Mouse (Mus musculus) urinary bladder, postnatal 4 days (tissue): ENCODE measurements around the gene Mknk2.

ENCODE experiments used
- DNase-seq, 2 experiments: peaks; one replicate each; pipeline ENCODE4 v3.0.0; 2021 to 2022; ENCODE audit warnings: low spot score in 2 of 2

The Mknk2 gene

GRCm38 (mm10) chr10:80677942-80678436 is at the start of gene Mknk2:
Mknk2 (minus strand) TSS chr10:80678112.
- peak; percentile 90 to 96 for DNase-seq

- DNase-seq = no peak
Measured at GRCm38 (mm10) chr10:80717281-80717680, 39.4 kb upstream of the Mknk2 start.

- DNase-seq = no peak
Measured at GRCm38 (mm10) chr10:80710834-80711233, 32.9 kb upstream of the Mknk2 start.

DNA sequence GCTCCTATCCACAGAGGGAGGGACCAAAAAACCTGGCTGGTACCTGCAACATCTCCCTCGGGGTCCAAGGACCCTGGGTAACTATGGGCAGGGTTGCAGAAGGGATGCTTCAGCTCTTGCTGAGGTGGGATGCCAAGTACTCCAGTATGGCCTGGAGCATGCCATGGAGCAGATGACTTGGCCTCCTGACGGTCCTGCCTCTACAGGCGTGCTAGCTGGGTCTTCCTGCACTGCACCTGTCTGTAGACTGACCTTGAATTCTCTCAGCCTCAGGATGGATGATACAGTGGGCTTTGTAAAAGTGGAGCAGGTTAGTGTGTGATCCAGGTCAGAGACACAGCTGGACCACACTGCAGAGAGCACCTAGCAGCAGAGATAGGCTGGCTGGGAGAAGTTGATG is 27.6 kb upstream of the Mknk2 start:
- DNase-seq = no peak

DNA sequence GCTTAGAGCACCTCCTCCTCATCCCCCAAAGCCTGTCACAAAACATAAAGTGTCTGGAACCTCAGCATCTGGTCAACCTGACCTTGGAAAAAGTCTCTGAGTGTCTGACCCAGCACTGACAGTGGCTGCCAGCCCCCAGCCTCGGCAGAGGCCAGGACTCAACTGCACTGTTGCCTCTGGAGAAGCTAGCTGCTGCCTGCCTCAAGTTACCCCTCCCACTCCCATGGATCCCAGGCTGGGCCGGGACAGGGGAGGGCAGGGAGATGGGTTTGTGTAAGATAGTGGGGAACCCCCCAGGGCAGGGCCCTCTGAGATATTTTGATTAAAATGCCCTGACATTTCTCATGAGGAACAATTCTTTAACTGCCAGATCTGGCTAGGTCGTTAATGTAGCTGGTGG is 27.1 kb upstream of the Mknk2 start:
- DNase-seq = no peak

DNA sequence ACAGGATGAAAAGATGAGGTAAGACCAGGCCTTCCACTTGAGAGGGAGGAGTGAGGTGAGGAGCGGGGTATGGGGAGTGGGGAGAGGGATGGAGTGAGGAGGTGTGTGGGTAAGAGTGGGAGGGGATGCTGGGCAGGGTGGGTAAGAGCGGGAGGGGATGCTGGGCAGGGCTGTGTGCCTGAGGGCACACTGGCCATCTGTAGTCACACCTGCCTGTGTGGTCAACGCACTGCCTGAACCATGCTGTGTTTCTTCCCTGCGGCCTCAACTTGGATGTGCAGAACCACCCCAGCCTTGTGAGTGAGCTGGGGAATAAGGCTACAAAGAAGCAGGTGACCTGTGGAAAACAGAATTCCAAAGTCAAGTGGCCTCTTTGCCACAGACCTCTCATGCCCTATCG is 26.5 kb upstream of the Mknk2 start:
- no peak for DNase-seq

DNA sequence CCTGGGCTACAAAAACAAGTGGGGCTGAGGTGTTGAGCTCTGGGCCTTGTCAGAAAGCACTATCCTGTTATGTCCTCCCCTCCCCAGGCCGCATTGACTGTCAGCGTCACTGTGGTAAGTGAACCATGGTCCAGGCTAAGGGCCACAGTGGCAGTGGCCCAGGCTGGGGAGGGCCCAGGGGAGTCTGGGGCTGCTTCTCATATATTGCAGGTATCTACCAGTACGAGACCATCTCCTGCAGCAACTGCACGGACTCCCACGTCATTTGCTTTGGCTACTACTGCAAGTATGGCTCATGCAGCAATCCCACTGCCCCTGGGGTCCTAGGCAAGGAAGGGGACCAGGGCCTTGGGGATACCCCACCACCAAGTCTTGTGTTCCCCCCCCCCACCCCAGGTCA is 25.7 kb upstream of the Mknk2 start:
- DNase-seq = no peak

DNA sequence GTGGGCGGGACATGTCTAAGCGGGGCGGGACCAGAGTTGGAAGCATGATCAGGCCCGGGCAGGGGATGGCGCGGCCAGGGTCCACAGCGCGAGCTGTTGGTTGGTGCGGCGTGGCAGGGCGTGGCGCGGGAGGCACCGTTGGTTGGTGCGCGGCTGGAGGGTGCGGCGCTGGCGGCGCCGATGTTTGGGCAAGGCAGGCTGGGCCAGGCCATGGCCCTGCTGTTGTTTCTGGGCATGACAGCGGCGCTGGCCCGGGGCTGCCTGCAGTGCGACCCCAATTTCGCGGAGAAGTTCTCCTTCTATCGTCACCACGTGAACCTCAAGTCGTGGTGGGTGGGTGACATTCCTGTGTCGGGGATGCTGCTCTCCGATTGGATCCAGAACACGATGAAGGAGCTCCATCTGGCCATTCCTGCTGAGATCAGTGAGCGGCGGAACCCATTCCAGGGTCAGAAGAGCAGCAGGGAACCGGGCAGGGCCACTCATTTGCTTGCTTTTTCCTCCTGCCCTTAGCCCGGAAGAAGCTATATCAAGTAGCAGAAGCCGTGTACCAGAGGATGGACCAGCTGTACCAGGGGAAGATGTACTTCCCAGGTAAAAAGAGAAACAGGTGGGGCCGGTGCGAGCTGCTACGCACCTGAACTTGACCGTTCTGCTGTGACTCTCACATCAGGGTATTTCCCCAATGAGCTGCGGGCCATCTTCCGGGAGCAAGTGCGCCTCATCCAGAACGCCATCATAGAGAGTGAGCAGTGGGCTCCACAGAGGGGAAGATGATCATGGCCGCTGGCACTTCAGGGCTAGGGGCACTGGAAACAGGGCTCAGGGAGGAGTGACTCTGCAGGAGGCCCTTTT is 24.9 kb upstream of the Mknk2 start:
- peak; percentile 94 to 96 for DNase-seq

GRCm38 (mm10) chr10:80701721-80702535 is 24.0 kb upstream of the Mknk2 start, which contains the start of the genes Mob3a and Izumo4:
Mob3a (minus strand) TSS chr10:80701977.
Izumo4 (plus strand) TSS chr10:80702184.
- DNase-seq = peak; percentile 99 to 100

DNA sequence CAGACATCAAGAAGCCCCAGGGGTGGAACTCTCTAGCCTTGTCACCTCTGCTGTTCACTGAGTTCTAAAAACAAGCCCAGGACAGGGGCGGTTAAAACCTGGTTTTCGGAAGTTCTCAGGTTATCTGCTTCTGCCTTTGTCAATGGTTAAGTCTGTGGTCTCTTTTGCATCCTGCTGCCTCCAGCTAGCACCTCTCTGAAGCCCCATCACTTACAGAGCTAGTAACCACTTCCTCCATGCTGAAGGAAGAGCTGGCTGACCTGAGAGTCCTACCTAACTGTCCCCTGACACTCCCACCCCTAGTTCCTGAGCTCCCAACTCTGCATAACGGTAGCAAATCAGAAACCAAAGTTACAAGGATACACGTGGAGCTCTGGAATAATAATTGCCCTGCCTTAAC is 22.8 kb upstream of the Mknk2 start:
- DNase-seq = no peak

DNA sequence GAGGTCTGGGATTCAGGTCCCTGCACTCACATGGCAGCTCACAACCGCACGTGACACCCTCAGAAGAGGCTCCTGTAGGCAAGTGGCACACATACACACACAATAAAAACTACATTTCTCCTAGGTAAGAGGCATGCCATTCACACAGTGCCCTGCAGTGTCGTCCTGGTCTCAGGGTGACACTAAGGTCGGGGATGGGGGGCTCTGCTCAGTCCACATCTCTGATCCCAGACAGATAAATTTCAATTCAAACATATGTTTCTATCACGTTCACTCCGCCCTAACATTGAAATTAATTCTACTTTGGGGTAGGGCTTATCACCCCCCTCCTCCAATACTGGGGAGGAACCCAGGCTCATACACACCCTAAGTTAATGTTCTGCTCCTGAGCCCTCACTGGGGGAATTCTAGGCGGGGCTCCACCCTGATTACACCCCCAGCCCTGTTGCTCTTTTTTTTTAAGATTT is 22.2 kb upstream of the Mknk2 start:
- DNase-seq = no peak

DNA sequence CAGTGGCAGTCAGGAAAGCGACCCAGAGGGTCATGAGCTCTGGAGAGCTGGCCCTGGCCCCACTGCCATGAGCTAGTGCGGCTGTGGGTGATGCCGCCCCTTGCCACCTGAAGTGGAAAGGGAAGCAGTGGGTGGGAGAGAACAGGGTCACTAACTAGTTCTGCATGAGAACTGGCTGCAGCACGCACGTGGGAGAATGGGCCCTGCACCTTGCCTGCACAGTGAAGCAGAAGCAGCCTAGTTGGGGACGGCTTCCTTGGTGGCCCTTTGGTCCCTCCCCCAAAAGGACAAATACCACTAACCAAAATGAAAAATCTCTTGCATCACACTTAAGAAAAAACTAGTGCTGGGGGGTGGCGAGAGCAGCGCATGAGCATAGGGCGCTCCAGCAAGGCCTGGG is 20.7 kb upstream of the Mknk2 start:
- no peak for DNase-seq

DNA sequence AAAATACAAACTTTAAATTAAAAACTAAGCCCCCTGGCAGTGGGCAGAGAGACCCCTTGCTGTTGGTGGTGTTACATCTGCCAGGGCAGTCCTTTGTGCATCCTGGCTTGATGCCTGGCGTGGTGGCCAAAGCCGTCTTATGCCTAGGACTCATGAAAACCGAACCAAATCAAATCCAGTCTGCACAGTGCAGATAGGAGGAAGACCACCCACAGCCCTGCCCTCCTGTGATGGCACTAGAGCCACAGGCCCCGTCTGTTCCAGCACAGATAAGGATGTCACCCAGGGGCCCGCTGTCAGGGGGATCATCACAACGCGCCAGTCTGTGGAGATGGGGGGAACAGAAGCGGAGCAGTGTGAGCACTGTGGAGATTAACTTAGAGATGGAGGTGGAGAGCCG is 19.9 kb upstream of the Mknk2 start:
- DNase-seq = no peak

DNA sequence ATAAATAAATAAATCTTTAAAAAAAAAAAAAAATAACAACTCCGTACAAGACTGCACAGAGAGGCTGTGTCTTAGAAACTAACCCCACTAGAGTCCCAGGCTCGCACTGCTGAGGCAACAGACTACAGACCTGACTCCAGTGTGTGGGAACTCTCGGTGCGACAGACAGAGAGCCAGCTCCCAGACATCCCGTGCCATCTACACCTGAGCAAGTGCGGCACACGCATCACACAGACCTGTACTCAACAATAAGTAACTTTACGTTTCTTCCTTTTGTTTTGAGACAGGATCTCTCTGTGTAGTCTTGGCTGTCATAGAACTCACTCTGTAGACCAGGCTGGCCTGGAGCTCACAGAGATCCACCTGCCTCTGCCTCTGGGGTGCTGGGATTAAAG is 19.5 kb upstream of the Mknk2 start:
- DNase-seq = no peak

GRCm38 (mm10) chr10:80696502-80697392 is 18.8 kb upstream of the Mknk2 start:
- DNase-seq = no peak

GRCm38 (mm10) chr10:80695801-80696501 is 18.0 kb upstream of the Mknk2 start:
- DNase-seq = no peak

DNA sequence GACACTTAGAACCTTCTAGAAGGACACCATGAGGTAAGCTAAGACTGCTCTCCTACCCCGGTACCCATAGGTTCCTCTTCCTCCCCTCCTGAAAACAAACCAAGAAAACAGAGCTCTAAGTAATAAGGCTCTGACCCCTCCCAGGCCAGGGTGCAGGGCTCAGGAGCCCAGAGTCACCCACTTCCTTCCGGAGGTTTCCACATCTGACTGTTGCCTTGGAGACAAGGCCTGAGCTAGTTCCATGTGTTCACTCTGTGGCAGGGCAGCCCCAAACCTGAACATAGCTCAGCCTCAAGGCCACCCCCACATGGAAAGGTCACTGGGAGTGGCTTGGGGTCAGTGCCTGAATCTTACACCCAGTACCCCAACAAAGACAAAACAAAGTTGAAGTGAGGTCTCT is 17.3 kb upstream of the Mknk2 start:
- DNase-seq = no peak

GRCm38 (mm10) chr10:80694159-80694938 is 16.4 kb upstream of the Mknk2 start:
- no peak for DNase-seq

DNA sequence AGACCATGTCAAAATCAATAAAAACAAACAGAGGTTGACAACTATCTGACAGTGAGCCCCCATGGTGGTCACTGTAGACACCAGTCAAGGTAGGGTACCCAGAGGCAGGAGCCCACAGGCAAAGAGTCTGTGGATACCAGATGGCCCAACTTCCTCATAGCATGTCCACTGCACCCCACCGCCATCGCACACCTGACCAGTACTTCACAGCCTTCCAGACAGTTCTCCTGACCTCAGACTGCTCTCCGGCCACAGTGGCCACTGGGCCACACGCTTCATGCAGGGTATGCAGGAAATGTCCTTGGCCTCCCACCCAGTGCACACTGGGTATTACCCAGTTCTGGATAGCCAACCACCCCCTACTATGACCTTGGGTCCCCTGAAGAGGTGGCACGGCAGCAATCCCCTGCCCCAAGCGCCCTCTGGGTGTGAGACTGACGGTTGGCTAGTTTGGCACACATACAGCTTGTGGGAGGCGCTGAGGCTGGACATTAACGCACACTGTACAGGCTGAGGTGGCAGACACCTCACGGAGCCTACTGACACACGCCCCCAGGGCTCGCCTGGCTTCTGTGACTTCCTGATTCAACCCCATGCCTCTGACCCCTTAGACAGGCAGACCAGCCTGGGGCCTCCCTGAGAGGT is 15.6 kb upstream of the Mknk2 start:
- no peak for DNase-seq
